Mouse (Mus musculus) right cerebral cortex, postnatal 10 days (tissue): Measurements from ENCODE around the gene Ank3.

Experiments used
- DNase-seq, 2 experiments: peaks; one replicate each; pipeline ENCODE4 v3.0.0; 2021; ENCODE audit warnings: low spot score in 2 of 2

Gene Ank3

DNA sequence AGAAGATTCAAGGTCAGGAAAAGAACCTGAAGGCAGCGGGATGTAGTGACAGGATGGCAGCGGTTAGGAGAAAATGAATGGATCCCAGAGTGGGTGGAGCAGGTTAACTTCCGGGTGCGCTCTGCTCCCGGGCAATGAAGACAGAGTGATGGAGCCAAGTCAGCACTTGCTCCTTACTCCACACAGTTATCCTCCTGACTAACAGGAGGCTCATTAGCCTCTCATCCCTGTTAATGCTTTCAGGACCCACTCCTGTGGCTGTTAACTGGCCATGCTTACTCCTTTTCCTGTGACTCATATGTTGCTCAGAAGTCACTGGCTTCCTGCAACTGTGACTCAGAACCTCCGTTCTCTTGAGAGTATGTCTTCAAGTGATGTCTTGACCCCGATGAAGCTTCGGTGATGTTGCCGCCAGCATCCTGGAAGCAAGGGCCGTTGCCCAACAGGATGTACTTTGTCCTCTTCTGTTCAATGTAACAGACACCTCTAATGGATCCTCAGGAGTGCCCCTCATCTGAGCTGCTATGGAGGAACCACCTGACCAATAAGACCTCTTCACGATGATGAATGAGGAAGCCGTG, 378.6 kb downstream of the Ank3 start:
- DNase-seq: no peak

DNA sequence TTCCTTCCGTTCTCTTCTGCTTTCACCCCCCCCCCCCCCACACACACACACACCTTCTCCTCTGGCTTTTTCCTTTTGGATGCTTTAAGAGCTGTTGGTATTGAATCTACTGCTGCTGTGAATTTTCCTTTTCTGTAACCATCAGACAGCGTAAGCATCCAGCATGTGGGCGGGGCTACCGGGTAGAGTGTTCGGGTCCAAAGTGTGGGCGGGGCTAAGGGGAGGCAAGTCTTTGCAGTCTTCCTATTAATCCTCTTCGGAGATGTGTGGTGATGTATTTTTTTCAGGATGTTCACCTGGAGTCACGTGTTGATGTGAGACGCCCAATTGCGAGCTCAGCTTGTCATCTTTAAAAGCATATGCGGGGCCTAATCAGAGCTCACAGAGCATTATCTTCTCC, 379.2 kb downstream of the Ank3 start:
- DNase-seq: no peak

- DNase-seq: no peak
These were observed 380.7 kb downstream of the Ank3 start for GRCm38 (mm10) chr10:69779246-69779645.

- peak in 1 of 2 experiments; percentile 63 for DNase-seq
These were observed 382.9 kb downstream of the Ank3 start for GRCm38 (mm10) chr10:69781491-69781890.

- no peak for DNase-seq
These were observed 386.7 kb downstream of the Ank3 start for GRCm38 (mm10) chr10:69785235-69785634.

- no peak for DNase-seq
These were observed 387.1 kb downstream of the Ank3 start for GRCm38 (mm10) chr10:69785692-69786091.

DNA sequence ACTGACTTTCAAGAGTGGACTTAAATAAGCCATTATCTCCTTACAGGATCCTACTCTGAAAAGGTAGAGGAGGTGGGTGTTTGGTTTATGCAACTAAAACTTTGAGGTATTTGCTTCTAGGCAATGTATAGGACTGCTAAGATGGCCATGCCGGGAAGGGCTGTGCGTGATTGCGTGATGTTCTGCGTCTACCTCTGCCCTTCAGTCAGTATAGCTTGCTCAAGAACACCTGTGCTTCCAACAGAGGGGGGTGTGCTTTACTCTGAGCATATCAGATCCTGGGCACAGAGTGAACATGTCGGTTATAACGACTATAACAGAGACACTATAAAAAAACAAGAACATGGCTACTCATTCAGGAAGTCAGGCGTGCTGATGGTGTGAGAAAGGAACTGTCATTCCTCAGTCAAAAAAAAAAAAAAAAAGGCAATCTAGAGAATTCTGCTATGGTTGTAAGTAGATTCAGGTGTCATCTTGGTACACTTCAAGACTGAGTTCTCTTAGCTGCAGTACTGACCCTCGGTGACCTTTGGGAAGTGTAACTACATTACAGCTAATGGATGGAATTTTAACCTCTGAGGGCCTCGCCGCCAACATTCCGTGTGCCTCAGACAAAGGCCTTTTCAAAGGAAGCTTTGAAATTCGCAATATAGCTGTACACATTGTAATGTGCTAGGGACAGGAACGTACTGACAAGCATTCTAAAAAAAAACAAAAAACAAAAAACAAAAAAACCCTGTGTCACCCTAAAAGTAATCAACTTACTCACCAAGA, 387.8 kb downstream of the Ank3 start:
- no peak for DNase-seq

DNA sequence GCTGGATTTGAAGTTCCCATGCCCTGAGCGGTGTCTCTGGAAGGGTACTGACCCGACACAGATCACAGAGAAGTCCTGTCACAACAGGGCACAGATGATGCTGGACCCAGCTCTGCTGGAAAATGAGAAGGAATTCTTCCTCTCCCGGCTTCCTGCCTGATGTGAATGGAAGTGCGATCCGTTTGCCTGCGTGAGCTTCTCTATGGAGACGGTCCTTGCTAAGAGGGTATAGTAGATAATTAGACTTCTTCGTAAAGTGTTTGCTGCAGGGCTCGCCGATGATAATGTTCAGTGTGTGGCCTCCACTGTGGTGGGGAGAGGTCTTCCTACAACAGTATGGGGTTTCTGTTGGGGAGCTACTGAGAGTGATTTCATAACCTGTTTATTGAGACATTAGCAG, 388.8 kb downstream of the Ank3 start:
- DNase-seq: no peak

DNA sequence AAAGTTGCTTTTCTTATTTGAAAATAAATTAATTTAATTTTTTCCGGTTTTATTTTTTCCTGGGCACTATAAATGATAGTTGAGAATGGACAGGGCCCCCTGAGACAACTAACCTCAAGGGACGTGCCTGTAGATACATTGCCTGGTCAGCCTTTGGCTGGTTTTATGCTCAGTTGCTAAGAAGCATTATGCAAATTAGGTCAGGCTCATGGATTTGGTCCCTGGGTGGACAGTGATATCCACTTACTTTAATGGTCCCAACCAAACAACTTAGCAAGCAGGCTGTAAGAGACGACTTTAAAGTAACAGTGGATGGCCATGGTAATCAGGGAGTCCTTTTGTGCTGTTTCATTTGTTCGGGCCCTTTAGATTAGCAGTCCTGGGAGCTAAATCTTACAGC, 392.0 kb downstream of the Ank3 start:
- no peak for DNase-seq

GRCm38 (mm10) chr10:69791951-69792350, 393.4 kb downstream of the Ank3 start:
- no peak for DNase-seq

- no peak for DNase-seq
These were observed 393.8 kb downstream of the Ank3 start for GRCm38 (mm10) chr10:69792400-69792799.

DNA sequence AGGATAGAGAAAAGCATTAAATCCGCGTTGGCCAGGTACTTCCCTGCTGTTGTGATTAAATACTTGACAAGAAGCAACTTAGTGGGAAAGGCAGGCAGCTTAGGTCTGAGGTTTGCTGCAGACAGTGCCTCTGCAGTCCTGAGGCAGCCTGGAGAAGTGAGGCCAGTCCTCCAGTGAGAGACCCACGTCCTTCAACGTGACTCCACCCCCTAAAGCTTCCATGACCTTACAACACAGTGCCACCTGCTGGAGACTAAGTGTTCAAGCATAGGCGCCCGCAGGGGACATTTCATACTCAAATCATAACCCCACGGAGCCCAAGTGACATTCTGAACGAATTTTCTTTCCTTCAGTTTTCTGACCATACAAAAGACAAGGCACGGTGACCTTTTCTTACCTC, 394.5 kb downstream of the Ank3 start:
- DNase-seq: peak in 1 of 2 experiments; percentile 65

GRCm38 (mm10) chr10:69795656-69796055, 397.1 kb downstream of the Ank3 start:
- DNase-seq: no peak

GRCm38 (mm10) chr10:69796421-69796886, 397.9 kb downstream of the Ank3 start:
- DNase-seq: no peak

- DNase-seq: peak; percentile 81 to 91
These were observed 404.7 kb downstream of the Ank3 start for GRCm38 (mm10) chr10:69803135-69803756.

- DNase-seq: peak in 1 of 2 experiments; percentile 63
These were observed 406.0 kb downstream of the Ank3 start for GRCm38 (mm10) chr10:69804613-69805012.

GRCm38 (mm10) chr10:69810785-69811184, 412.2 kb downstream of the Ank3 start:
- DNase-seq: no peak

GRCm38 (mm10) chr10:69813823-69814522, 415.4 kb downstream of the Ank3 start:
- DNase-seq: no peak

- DNase-seq: no peak
These were observed 422.7 kb downstream of the Ank3 start for GRCm38 (mm10) chr10:69821245-69821644.

GRCm38 (mm10) chr10:69828770-69829169, 430.2 kb downstream of the Ank3 start:
- no peak for DNase-seq

DNA sequence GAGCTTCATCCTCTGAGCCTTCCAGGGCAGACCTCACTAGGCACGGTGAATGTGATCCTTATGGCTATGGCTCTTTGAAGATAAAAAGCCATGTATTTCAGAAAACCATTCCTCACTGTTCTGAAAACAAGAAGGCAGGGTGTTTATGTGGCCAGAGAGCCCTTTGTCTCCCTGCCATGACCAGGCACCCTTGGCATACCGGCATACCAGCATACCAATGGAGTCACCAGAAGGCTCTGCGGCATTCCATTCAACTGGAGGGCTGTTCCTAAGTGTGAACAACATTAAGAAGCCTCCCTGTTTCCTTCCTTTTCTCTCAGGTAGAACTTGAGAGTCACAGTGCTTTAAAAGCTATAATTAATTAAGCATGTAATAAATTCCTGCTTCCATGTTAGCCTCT, 430.7 kb downstream of the Ank3 start:
- DNase-seq: no peak

DNA sequence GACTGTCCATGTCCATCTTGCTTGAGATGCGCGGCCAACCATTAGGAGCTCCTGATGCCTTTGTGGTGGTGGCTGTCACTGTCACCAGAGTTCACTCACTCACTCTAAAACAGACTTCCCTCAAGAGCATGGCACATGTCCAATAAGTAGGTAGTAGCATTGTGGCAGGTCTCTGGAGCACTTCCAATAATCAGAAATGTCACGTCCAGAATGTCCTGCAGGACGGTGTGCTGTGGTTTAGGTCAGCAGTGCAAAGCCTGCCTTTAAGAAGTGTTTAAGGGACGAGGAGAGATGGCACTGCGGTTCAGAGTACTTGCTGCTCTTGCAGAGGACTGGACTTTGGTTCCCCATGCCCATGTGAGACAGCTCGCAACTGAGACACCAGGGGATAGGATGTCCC, 433.0 kb downstream of the Ank3 start:
- DNase-seq: no peak
